Mouse (Mus musculus): ENCODE measurements at regions not wholly inside any gene's neighbourhood (a gene's known extent, or its start where the extent isn't known, plus 50 kb on each side); places are given as distances from the start of the nearest gene placed in this dataset.

DNA sequence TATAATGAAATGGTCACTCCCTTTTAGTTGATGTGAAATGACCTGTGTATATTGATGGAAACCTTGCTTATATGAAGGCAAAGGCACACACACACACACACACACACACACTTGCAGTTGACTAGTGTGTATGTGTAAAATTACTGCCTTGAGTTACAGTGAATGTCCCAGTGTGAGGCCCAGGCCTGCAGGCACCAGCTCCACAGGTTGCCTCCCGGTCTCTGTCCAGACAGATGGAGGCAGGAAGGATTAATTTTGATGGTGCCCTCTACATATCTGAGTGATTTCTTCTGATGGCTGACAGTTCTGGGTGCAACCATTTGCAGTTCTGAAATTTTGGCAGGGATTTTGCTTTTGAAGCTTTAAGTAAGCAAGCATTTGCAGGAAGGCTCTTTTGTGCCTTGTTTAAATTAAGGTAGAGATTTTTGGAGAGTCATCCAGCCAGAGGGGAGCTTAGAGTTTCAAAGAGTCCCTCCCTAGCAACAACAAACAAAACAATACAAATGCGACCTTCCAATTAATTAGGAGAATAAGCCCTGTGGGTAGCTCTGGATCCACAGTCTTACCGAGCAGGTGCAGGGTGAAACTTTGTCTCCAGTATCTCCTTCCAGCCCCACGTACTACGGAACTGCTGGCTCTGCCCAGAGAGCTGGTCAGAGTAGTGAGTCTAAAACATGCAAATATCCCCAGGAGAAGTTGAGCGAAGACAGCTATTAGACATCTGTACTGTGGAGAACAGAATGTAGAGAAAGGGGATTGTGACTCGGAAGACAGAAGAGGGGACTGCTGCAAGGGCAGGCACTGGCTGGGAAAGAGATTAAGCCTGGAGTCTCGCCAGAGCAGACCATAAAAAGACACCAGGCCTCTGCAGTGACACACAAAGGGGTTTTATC is 87.5 kb upstream of the Tut7 start:
- DNase-seq = peak in 1 of 2 experiments; percentile 48

DNA sequence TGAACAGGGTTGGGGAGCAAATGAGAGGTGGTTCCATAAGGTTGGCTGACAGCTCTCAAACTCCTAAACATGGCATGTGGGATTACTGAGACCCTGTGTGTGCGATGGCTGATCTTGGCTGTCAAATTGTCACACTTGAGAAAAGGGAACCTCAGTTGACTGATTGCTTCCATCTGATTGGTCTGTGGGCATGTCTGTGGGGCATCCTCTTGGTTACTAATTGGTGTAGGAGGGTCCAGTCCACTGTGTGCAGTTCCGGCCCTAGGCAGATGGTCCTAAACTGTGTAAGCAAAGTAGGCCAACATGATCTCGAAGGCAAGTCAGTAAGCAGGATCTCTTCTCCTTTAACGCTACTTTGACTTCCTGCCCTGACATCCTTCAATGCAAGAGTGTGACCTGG is 86.5 kb upstream of the Tut7 start:
- no peak for DNase-seq

DNA sequence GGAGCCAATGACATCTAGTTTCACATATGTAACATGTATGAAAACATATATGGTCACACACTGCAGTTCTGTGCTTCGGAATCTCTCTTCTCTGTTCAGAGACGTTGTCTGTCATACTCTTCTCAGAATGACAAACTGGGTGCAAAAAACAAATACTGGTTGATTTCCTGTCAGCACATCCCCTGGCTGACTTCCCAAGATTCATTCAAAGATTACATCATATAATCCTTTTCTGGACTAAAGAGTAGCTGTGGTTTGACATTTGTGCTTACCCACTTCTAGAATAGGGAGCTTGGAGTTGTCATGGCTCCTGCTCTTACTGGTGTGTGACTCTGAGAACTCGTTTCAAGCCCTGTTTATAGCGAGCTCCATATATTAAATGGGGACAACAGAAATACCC is 85.8 kb upstream of the Tut7 start:
- no peak for DNase-seq

DNA sequence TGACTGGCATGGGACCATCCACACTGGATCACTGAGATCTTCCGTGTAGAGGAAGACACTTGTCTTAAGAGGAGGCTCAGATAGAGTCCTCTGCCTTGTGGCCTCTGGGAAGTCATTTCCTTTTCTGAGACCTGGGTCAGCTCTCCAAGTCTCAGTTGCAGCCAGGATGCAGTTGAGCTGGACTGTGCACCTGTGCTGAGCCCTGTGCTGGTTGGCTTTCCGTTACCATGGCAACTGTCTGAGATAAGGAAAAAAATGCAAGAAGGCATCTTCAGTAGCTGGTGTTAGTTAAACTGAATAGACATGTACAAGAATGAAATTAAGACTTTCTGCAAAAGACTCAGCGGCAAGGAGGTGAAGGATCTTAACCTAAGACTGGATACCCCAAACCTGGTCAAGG is 82.5 kb upstream of the Tut7 start:
- no peak for DNase-seq

DNA sequence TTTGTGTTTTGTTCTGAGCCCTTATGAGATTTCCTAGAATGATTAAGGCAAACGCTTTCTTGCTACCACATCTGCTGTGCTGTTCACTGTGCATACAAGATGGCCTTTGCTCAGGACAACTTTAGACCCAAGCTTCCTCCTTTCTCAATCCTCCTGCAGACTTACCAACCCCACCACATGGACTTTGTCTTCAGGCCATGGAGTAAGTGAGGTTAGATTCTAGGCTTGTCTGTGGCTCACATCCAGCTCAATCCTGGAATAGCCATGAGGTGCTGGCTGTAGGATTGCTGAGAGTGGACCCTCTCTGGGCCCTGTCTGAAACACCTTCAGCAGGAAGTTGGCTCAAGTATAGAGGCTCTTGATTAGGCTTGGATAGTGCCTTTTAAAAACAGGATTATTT is 81.5 kb upstream of the Tut7 start:
- DNase-seq = no peak

DNA sequence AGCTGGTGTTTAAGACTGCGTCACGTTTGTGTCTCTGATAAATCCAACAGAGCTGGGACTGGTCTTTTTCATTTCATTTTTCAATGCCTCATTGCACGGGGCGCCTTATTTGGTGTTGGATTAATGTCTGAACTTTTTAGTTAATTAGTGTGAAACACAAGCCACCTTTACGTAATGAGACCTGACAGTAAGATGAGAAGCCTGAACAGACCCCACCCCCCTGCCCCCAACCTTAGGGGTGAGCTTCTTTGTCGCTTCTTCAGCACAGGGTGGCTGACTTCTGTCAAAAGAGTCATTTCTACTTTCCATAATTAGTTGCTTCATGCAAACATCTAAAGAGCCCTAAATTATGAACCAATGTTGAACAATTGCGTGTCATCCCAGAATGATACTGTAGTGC is 76.6 kb upstream of the Tut7 start:
- DNase-seq = no peak

DNA sequence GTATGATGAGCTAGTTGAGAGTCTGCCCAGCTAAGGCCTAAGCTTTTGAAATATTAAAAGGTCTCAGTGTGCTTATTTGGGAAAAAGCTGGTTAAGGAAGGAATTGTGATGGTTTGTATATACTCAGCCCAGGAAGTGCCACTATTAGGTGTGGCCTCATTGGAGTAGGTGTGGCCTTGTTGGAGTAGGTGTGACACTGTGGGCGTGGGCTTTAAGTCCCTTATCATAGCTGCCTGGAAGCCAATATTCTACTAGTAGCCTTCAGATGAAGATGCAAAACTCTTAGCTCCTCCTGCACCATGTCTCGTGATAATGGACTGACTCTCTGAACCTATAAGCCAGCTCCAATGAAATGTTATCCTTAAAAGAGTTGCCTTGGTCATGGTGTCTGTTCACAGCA is 72.8 kb upstream of the Tut7 start:
- DNase-seq = no peak

DNA sequence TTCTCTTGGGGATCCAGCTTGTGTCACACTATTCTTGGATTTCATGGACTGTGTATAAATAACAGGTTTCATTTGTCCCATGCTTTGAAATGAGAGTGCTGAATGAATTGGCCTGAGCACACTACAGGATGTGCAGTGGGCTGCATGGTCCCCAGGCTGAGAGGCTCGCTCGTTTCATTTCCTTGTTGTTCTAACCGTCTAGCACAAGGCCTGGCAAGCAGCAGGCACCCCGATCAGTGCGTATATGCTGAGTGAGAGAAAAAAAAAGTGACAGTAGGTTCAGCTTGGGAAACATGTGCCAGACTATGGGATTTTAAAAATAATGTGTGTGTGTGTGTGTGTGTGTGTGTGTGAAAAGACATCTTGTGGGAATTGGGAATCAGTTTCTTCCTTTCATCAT is 71.1 kb upstream of the Tut7 start:
- no peak for DNase-seq

DNA sequence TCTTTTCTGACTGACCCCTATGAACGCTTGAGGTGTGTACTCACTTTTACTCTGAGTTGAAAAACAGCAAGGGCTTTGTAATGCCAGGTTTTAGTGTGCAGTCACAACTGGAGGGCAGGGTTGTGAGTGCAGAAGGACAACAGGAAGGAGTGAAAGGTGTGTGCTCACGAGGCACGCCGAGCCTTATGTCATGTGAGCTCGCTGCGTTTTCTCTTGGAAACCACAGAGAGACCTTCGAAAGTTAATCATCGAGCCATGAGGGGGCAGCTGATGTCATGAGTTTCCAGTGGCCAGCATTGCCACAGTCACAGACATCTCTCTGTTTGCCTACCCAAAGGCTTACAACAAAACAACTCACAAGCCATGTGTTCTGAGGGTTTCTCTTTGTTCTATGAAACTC is 70.0 kb upstream of the Tut7 start:
- DNase-seq = peak in 1 of 2 experiments; percentile 18

DNA sequence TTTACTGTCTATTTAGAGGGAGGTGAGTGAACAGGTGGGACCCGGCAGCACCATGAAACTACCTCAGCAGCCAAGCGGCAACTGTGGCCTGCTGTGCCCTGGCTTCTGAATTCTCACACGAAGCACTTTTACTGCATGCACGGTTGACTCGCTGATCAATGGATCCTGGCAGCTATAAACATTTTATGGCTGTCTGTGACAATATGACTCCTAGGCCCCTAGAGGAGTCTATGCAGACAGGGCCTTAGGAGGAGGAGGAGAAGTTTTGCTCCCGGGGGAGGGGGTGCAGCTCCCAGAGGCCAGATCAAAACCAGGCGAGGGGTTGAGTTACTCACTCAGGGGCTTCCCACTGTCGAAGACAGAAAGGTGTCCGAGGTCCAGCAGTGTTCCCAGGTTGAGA is 69.4 kb upstream of the Tut7 start:
- peak in 1 of 2 experiments; percentile 20 for DNase-seq

DNA sequence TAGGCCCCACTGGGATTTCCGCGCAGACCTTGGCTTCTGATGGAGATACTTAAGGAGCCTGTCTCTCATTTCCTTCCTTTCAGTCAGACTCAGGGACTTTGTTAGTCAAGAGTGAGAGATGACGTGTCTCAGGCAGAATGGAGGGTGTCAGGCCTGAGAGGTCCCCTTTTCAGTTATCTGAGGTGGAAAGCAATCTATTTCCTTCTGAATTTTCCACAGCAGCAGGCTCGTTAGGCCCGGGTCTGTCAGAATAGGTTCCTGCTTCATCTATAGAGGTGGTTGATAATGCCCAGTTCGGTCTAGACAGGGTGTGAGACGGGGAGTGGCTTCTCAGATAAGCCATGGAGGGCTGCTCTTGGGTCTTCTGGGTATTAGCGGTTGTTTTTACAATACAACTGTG is 68.8 kb upstream of the Tut7 start:
- no peak for DNase-seq

DNA sequence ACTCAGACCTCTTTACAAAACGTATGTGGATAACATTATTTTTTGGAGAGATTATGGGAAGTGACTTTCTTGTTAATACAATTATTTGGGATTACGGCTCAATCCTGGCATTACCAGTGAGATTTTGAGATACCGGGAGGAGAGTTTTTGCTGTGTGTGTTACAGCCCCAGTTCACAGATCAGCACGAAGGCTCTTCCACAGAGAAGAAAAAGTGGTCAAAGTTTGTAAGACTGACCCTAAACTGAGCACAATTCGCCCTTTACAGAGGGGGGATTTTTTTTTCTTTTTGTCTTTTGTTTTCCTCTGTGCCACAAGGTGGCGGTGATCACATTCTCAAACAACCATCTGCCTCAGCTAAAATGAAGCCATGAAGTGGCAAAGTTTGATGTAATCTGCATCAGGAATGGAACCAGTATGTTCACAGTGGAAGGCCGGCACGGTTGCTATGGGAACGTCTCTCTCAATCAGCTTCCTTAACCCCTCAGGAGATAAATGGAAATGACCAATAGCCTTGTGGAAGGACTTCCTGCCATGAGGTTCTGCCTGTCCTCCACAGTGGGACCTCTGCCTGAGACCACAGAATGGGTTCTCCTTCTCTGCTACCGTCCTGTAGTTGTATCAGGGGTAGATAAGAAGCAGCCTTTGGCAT is 66.6 kb upstream of the Tut7 start:
- peak; percentile 73 to 74 for DNase-seq

DNA sequence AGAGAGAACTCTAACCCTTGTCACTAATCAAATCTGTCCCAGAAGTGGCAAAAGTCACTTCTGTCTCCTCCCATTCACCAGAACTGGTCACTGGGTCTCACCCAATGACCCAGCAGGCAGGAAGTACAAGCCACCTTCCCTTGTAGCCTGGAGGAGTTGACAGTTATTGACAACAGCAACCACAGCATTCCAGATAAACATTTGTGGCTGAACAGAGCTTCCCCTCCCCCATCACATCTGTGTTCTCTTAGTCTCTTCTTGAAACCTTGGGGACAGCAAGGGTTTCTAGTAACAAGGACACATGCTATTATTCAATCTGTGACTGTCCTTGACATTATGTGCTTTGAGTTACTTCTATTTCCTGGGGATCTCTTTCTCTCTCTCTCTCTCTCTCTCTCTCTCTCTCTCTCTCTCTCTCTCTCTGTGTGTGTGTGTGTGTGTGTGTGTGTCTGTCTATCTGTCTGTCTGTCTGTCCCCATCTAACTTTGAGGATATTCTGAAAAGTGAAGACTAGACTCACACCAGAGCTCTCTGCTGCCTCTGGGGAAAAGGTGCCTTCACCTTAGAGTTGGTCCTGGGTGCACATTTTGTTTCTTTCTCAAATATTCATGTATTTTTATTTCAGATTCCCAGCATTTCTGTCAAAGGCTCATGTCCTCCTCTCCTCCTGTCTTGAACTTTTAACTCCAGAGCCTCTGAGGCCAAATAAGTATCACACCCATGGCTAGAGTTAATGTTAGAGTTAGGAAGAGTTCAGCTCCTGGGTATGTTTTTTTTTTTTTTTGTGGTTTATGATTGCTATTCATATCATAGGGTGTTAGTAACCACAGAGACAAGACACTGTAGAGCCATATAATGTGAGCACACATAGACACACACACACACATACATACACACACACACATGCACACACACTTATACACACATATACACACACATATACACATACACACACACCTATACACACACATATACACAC is 65.4 kb upstream of the Tut7 start:
- DNase-seq = no peak

DNA sequence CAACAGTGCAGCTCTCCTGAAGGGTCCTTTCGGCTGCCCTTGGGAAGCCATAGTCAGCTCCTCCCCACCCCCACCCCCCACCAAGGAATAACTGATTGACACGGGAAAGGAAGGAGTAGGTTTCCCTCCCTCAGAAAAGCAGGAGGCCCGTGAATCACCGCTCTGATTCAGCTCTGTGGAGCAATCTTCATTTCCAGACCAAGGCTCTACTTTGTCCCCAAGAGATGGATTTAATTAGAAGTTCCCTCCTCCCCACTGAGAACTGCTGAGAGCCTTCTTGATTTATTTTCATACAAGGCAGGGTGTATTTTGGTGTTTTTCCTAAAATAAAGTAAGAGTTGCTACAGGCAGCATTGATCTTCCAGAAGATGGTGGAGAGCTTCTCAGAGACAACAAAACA is 64.4 kb upstream of the Tut7 start:
- no peak for DNase-seq

DNA sequence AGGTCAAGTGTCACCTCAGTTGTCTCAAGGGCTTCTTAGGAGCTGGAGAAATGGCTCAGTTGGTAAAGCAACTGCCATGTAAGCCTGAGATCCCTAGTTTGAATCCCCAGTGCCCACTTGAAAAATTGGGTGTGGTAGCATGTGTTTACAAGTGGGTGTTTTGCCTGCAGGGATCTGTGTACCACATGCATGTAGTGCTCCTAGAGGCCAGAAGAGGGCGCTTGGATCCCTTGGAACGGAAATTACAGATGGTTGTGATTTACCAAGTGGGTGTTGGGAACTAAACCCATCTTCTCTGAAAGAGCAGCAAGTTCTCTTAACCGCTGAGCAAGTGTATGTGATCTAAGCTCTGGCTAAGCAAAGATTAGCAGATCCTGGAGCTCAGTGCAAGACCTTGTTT is 63.6 kb upstream of the Tut7 start:
- DNase-seq = no peak

DNA sequence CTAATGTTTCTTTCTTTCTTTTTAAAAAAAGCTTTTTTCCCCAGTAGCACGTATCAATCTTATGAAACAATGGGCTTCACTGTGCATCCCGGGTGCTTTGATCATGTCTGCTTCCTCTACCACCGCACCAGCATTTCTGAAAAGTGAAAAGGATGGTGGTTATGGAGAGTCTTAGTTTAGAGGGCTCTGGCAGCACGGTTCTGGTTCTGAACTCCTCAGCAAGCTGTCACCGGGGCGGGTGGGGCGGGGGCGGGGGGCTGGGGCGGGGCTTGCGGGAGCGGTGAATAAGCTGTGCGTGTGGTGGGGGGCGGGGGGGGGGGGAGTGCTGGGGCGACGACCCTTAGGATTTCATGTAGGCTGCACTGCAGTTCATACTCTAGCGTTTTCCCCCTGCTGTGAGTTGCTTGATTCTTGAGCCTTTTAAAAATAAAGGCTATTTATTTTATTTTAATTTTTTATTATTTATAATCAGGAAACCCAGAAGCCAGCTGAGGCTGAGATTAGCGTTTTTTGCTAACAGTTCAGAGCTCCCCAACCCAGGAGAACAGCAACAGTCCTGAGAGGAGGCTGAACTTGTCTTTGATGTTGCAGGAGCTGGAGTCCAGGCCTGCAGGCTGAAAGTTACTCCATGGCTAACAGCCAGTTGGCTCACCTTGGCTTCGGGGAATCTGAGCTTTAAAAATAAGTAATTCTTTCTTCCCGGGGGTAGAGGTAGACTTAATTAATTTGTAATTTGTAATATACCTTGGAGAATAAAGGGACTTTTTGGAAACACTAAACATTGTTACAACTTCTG is 59.2 kb upstream of the Tut7 start:
- peak in 1 of 2 experiments; percentile 26 for DNase-seq

DNA sequence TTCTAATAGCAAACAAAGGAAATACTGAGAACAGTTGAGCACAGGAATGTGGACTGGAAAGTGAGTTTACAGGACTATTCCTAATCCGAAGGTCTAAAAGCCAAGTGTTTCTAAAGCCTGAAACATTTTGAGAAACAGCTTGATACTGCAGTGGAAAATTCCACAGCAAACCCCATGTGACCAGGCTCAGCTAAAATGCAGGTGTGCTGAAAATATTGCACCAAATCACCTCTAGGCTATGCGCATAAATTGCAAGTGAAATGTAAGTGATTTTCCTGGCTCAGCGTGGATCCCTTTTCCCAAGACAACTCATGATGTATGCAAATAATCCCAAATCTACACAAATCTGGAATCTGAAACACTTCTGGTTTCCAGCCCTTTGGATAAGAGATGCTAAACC is 57.1 kb upstream of the Tut7 start:
- no peak for DNase-seq

DNA sequence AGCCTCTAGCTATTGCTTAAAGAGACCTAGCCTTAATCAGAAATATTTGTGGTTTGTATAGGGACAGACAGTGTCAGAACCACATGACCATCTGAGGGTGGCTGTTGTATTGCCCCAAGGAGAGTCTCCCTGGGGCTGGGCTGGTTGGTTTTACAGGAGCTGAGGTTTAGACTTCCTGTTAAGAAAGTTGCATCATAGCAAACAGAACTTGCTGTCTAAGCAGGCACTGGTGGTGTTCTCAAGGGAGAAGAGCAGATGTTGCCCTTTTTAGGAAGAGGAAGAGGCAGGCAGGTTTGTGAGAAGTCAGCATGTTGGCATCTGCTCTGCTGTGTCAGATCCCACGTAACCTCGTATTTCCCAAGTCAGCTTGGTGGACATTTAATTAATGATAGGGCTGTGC is 52.7 kb upstream of the Tut7 start:
- DNase-seq = no peak

DNA sequence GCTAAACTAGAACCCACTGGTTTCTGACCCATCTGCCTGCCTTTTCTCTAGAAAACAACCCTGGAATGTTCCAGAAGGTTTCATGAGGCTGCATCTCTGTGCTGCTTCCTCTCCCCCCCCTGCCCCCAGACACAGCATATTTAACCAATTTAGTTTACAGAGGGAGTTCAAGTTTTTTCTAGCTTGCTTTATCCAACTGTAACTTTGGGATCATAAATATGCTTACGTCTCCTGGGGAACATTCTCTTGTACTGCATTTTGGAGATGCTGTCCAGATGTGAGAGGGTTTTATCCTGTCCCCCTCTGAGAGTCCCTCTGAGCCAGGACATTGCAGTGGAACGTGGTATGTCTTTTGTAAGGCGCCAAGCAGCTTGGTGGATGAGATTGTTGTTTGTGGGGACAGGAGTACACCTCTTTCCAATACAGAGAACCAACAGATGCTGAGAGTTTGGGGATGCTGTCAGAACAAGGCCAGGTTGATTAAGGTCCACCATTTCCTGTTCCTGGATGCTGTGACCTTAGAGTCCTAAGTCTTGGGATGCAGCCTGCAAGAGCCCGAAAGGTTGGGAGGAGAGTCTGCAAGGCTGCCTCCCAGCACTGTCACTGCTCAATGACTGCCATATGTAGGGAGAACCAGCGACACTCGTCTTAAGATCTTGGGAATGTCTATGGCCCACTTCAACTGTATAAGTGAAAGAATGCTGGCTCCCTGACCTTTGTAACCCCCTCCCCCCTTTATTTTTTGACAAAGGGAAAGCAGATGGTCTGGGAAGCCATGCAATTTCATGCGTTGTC is 51.4 kb upstream of the Tut7 start:
- DNase-seq = no peak
